Mouse (Mus musculus) midbrain, embryonic 14.5 days (tissue): ENCODE results near the gene Aox1. TPM values are rescaled to one million over a fixed set of nuclear protein-coding genes. Genes with fewer than 3 reads are reported as not detected.
A peak's percentile ranks its signal among the peaks of the same experiment; 100 is the strongest.

Experiments
- ATAC-seq: fragments of 200-750 bp; cut with Nextera tagmentation; 2 replicates; pipeline ENCODE4 v1.8.0; 2017; ENCODE audit warnings: moderate number of reproducible peaks, moderate library complexity; ENCODE audit not compliant: low FRiP score, low TSS enrichment
- DNase-seq: peaks from one replicate; pipeline ENCODE4 v3.0.0-alpha.2; 2015
- H3K27ac ChIP-seq: fragments of 300-500 bp; sonication (generic); replicated peaks from 2 replicates; pipeline ENCODE4 v1.5.1; 2014; ENCODE audit warnings: mild to moderate bottlenecking, low read depth, low read length, moderate library complexity
- H3K27me3 ChIP-seq: fragments of 300-500 bp; sonication (generic); 2 replicates; pipeline ENCODE4 v1.6.1; 2014; ENCODE audit warnings: low read length, control low read depth, mixed read lengths; ENCODE audit not compliant: control insufficient read depth, insufficient read depth
- H3K36me3 ChIP-seq: fragments of 300-500 bp; sonication (generic); 2 replicates; pipeline ENCODE4 v1.6.1; 2014; ENCODE audit warnings: low read length, control low read depth; ENCODE audit not compliant: control insufficient read depth, insufficient read depth
- H3K4me1 ChIP-seq: fragments of 300-500 bp; sonication (generic); 2 replicates; pipeline ENCODE4 v1.6.1; 2014; ENCODE audit warnings: mild to moderate bottlenecking, antibody characterized with exemption, low read length, control low read depth; ENCODE audit not compliant: control insufficient read depth, insufficient read depth
- H3K4me2 ChIP-seq: fragments of 300-500 bp; sonication (generic); 2 replicates; pipeline ENCODE4 v1.6.1; 2014; ENCODE audit warnings: mild to moderate bottlenecking, low read length, moderate library complexity
- H3K4me3 ChIP-seq: fragments of 300-500 bp; sonication (generic); replicated peaks from 2 replicates; pipeline ENCODE4 v1.5.1; 2014; ENCODE audit warnings: low read depth, low read length
- H3K9ac ChIP-seq: fragments of 300-500 bp; sonication (generic); replicated peaks from 2 replicates; pipeline ENCODE4 v1.6.1; 2014; ENCODE audit warnings: mild to moderate bottlenecking, low read length, moderate library complexity
- H3K9me3 ChIP-seq: fragments of 300-500 bp; sonication (generic); 2 replicates; pipeline ENCODE4 v1.6.1; 2016; ENCODE audit warnings: low read length, control low read depth, mixed read lengths; ENCODE audit not compliant: control insufficient read depth
- WGBS: fragments of 180-500 bp; shearing (Covaris S2); extraction: QIAGEN DNeasy Blood & Tissue Kit; methylation state at CpG from one replicate; pipeline ENCODE4 v1.1.7; 2014; 5-methylcytosine and 5-hydroxymethylcytosine counted together
- polyA plus RNA-seq: library from polyadenylated mRNA; unstranded; fragments of >200 nt; fragmentation: Nextera tagmentation; extraction: Ambion mirVana; gene quantifications from 2 replicates; pipeline ENCODE4 v1.2.1, GENCODE M21; 2014

Gene Aox1
- polyA plus RNA-seq, 1 experiment from 2014 or later: 0.14 TPM

DNA sequence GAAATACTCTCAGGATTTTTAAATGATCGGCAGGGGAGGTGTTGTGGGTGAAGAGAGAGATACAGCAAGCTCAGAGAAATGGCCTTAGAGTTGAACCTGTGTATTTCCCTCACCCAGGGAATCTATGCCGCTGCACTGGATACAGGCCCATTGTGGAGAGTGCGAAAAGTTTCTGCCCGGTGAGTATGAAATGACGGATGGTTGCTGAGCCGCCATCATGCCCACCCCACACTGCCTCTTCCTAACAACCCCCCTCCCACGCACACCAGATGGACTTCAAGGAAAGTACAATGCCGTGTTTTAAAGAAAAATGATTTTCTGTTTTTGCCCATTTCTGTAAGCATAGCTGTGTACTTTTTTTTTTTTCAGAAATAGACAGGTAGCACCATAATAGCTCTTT, 95.2 kb downstream of the Aox1 start:
- Histone ChIP-seq H3K4me2 (no peak overlapping the region), H3K36me3 (no peaks in the 10 kb centered on the region), H3K9me3 (no peaks in the 10 kb centered on the region), H3K27ac (no peak overlapping the region), H3K4me3 (no peak overlapping the region), H3K9ac (no peak overlapping the region), H3K27me3 (no peaks in the 10 kb centered on the region), H3K4me1 (no peaks in the 10 kb centered on the region)
- DNase-seq (no peak), ATAC-seq (no peak)
- WGBS: 94% methylated on average over 8 of the region's 8 CpGs

GRCm38 (mm10) chr1:58137891-58138290, 108.2 kb downstream of the Aox1 start:
- no peaks in the 10 kb centered on the region for H3K4me1 ChIP-seq

DNA sequence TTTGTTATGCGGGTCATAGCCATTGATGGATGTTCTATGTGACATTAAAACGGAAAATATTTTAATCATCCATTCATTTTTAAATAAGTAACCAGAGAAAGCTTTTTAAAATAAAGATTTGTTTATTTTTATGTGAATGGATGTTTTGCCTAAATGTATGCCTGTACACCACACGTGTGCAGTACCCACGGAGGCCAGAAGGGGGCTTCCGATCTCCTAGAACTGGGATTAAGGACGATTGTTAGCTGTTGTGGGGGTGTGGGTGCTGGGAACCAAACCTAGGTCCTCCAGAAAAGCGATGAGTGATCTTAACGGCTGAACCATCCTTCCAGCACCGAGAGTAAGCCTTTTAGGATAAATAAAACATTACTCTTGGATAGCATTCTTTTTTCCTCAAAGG, 109.3 kb downstream of the Aox1 start:
- Histone ChIP-seq H3K36me3 (no peaks in the 10 kb centered on the region), H3K4me1 (no peaks in the 10 kb centered on the region), H3K27me3 (no peaks in the 10 kb centered on the region), H3K9ac (no peak overlapping the region), H3K4me2 (no peak overlapping the region), H3K4me3 (no peak overlapping the region), H3K9me3 (no peaks in the 10 kb centered on the region), H3K27ac (no peak overlapping the region)
- ATAC-seq (no peak), DNase-seq (no peak)
- 92% methylated on average over 9 of the region's 9 CpGs for WGBS

More at GRCm38 (mm10) chr1:58137891-58138290, 108.2 kb downstream of the Aox1 start:
- Histone ChIP-seq H3K4me3 (no peak overlapping the region), H3K36me3 (no peaks in the 10 kb centered on the region), H3K27ac (no peak overlapping the region), H3K4me2 (no peak overlapping the region), H3K27me3 (no peaks in the 10 kb centered on the region), H3K9me3 (no peaks in the 10 kb centered on the region), H3K9ac (no peak overlapping the region)
- no peak for ATAC-seq
- no peak for DNase-seq

- Histone ChIP-seq H3K27ac (no peak overlapping the region), H3K4me3 (no peak overlapping the region), H3K27me3 (no peaks in the 10 kb centered on the region), H3K9me3 (no peaks in the 10 kb centered on the region), H3K36me3 (no peaks in the 10 kb centered on the region), H3K4me2 (no peak overlapping the region), H3K9ac (no peak overlapping the region), H3K4me1 (no peaks in the 10 kb centered on the region)
- DNase-seq (no peak), ATAC-seq (no peak)
- 89% methylated on average over 5 of the region's 5 CpGs for WGBS
These were observed 110.9 kb downstream of the Aox1 start for GRCm38 (mm10) chr1:58140607-58141006.

- Histone ChIP-seq H3K27ac (no peak overlapping the region), H3K4me3 (no peak overlapping the region), H3K9ac (no peak overlapping the region), H3K4me2 (no peak overlapping the region), H3K9me3 (no peaks in the 10 kb centered on the region), H3K36me3 (no peaks in the 10 kb centered on the region), H3K27me3 (no peaks in the 10 kb centered on the region), H3K4me1 (no peaks in the 10 kb centered on the region)
- peak; percentile 46 for DNase-seq
- WGBS: 86% methylated on average over 10 of the region's 10 CpGs
- no peak for ATAC-seq
These were observed 114.8 kb downstream of the Aox1 start for GRCm38 (mm10) chr1:58144384-58145069.

DNA sequence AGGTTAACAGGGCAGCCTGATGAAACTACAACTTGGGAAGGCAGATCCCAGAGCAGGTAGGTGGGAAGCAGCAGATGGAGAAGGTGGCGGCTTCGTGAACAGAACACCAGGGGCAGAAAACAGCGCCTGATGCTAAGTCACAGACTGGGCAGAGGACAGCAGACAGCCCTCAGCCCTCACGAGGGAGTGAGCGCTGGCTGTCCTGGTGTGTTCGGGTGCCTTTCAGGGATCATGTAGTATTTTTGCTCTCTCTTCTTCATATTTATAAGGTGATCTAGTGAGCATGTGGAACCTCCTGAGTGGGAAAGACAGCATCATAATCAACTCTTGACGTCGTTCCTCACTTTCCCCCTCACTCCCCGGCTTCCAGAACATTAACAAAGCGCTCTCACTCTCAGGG, 116.3 kb downstream of the Aox1 start:
- Histone ChIP-seq H3K36me3 (no peaks in the 10 kb centered on the region), H3K27me3 (no peaks in the 10 kb centered on the region), H3K4me2 (no peak overlapping the region), H3K9me3 (no peaks in the 10 kb centered on the region), H3K27ac (no peak overlapping the region), H3K4me1 (no peaks in the 10 kb centered on the region), H3K4me3 (no peak overlapping the region), H3K9ac (no peak overlapping the region)
- 92% methylated on average over 10 of the region's 10 CpGs for WGBS
- ATAC-seq (no peak), DNase-seq (no peak)

- 85% methylated on average over 6 of the region's 6 CpGs for WGBS
- DNase-seq: no peak
- Histone ChIP-seq H3K9ac (no peak overlapping the region), H3K27ac (no peak overlapping the region), H3K27me3 (no peaks in the 10 kb centered on the region), H3K4me1 (no peaks in the 10 kb centered on the region), H3K4me3 (no peak overlapping the region), H3K9me3 (no peaks in the 10 kb centered on the region), H3K4me2 (no peak overlapping the region), H3K36me3 (no peaks in the 10 kb centered on the region)
- ATAC-seq: no peak
These were observed 118.0 kb downstream of the Aox1 start for GRCm38 (mm10) chr1:58147776-58148175.

DNA sequence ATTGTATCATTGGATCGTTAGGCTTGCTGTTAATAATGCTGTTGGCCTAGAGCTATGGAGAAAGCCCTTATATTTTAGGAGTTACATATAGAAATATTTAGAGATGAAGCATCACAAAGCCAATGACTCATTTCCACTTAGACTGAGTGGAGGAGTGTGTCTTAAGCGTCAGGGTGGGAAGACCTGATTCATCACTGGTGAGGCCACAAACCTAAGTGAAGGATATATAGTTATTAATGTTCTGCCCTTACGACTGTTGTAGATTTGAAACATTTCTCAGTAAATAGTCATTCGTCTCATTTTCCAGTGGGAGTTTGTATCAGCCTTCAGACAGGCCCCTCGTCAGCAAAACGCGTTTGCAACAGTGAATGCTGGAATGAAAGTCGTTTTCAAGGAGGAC, 122.5 kb downstream of the Aox1 start:
- 89% methylated on average over 8 of the region's 8 CpGs for WGBS
- Histone ChIP-seq H3K27me3 (no peaks in the 10 kb centered on the region), H3K4me1 (no peaks in the 10 kb centered on the region), H3K27ac (no peak overlapping the region), H3K4me2 (no peak overlapping the region), H3K9me3 (no peaks in the 10 kb centered on the region), H3K9ac (no peak overlapping the region), H3K36me3 (no peaks in the 10 kb centered on the region), H3K4me3 (no peak overlapping the region)
- ATAC-seq (no peak), DNase-seq (no peak)
